Mouse (Mus musculus): Measurements from ENCODE around the gene Fmod. TPM values are rescaled to one million over a fixed set of nuclear protein-coding genes. Genes with fewer than 3 reads are reported as not detected.

The Fmod gene
- polyA plus RNA-seq, 1 experiment from 2014 or later, result 2.2 TPM

- H3K4me1 ChIP-seq (replicated peaks; ENCODE audit: control insufficient read depth, insufficient read depth, low read length), result peaks cover 45% of the 10 kb centered on the region
- peak overlapping the region; percentile 50; the same call in 1 of the 2 replicates for H3K9ac ChIP-seq (ENCODE audit: low read depth, low read length)
These were observed 23.0 kb downstream of the Fmod start for GRCm38 (mm10) chr1:134059739-134060695.

GRCm38 (mm10) chr1:134060849-134061569 is 24.0 kb downstream of the Fmod start:
- peak overlapping the region; percentile 50 for H3K9ac ChIP-seq (ENCODE audit: low read depth, low read length)
- no peaks in the 10 kb centered on the region for H3K9me3 ChIP-seq (ENCODE audit: control insufficient read depth)
- H3K27ac ChIP-seq (ENCODE audit: low read depth, low read length), result peak overlapping the region; percentile 93
- peak; percentile 60 for TF ChIP-seq CTCF (IDR thresholded peaks at IDR 0.05; ENCODE audit: low read depth)
- H3K4me3 ChIP-seq (ENCODE audit: low read depth, low read length), result peak overlapping the region; percentile 26
- peaks cover 45% of the 10 kb centered on the region for H3K4me1 ChIP-seq (replicated peaks; ENCODE audit: control insufficient read depth, insufficient read depth, low read length)
- no peaks in the 10 kb centered on the region for H3K27me3 ChIP-seq (replicated peaks; ENCODE audit: control insufficient read depth, insufficient read depth, low read length)
- H3K4me2 ChIP-seq (replicated peaks; ENCODE audit: low read depth), result peak overlapping the region; percentile 71
- 2% methylated on average over 31 of the region's 31 CpGs for WGBS
- ATAC-seq, result peak; percentile 80
- H3K36me3 ChIP-seq (ENCODE audit: control insufficient read depth, insufficient read depth), result no peaks in the 10 kb centered on the region

More at GRCm38 (mm10) chr1:134059739-134060695, 23.0 kb downstream of the Fmod start:
- peak overlapping the region; percentile 26; the same call in 1 of the 2 replicates for H3K4me3 ChIP-seq (ENCODE audit: low read depth, low read length)
- H3K4me2 ChIP-seq (replicated peaks; ENCODE audit: low read depth), result peak overlapping the region; percentile 71
- WGBS, result 64% methylated on average over 16 of the region's 16 CpGs
- no peaks in the 10 kb centered on the region for H3K27me3 ChIP-seq (replicated peaks; ENCODE audit: control insufficient read depth, insufficient read depth, low read length)
- H3K9me3 ChIP-seq (ENCODE audit: control insufficient read depth), result no peaks in the 10 kb centered on the region
- peak overlapping the region; percentile 93 for H3K27ac ChIP-seq (ENCODE audit: low read depth, low read length)
- ATAC-seq, result no peak
- H3K36me3 ChIP-seq (ENCODE audit: control insufficient read depth, insufficient read depth), result no peaks in the 10 kb centered on the region
- TF ChIP-seq CTCF (IDR thresholded peaks at IDR 0.05; ENCODE audit: low read depth), result peak; percentile 72

GRCm38 (mm10) chr1:134061915-134062314 is 24.9 kb downstream of the Fmod start:
- no peak overlapping the region for H3K4me2 ChIP-seq (replicated peaks; ENCODE audit: low read depth)
- H3K4me3 ChIP-seq (ENCODE audit: low read depth, low read length), result no peak overlapping the region
- 85% methylated on average over 3 of the region's 3 CpGs for WGBS
- no peaks in the 10 kb centered on the region for H3K9me3 ChIP-seq (ENCODE audit: control insufficient read depth)
- H3K27ac ChIP-seq (ENCODE audit: low read depth, low read length), result peak overlapping the region; percentile 93; the same call in 1 of the 2 replicates
- no peak overlapping the region for H3K9ac ChIP-seq (ENCODE audit: low read depth, low read length)
- no peak for ATAC-seq
- H3K27me3 ChIP-seq (replicated peaks; ENCODE audit: control insufficient read depth, insufficient read depth, low read length), result no peaks in the 10 kb centered on the region
- TF ChIP-seq CTCF (IDR thresholded peaks at IDR 0.05; ENCODE audit: low read depth), result no peak
- H3K36me3 ChIP-seq (ENCODE audit: control insufficient read depth, insufficient read depth), result no peaks in the 10 kb centered on the region
- H3K4me1 ChIP-seq (replicated peaks; ENCODE audit: control insufficient read depth, insufficient read depth, low read length), result peaks cover 40% of the 10 kb centered on the region

GRCm38 (mm10) chr1:134062411-134063085 is 25.5 kb downstream of the Fmod start:
- H3K27me3 ChIP-seq (replicated peaks; ENCODE audit: control insufficient read depth, insufficient read depth, low read length), result no peaks in the 10 kb centered on the region
- peaks cover 39% of the 10 kb centered on the region for H3K4me1 ChIP-seq (replicated peaks; ENCODE audit: control insufficient read depth, insufficient read depth, low read length)
- H3K9me3 ChIP-seq (ENCODE audit: control insufficient read depth), result no peaks in the 10 kb centered on the region
- 50% methylated on average over 11 of the region's 11 CpGs for WGBS
- peak overlapping the region; percentile 30 for H3K4me2 ChIP-seq (replicated peaks; ENCODE audit: low read depth)
- no peak for ATAC-seq
- H3K27ac ChIP-seq (ENCODE audit: low read depth, low read length), result peak overlapping the region; percentile 79
- no peaks in the 10 kb centered on the region for H3K36me3 ChIP-seq (ENCODE audit: control insufficient read depth, insufficient read depth)
- no peak for TF ChIP-seq CTCF (IDR thresholded peaks at IDR 0.05; ENCODE audit: low read depth)
- no peak overlapping the region for H3K4me3 ChIP-seq (ENCODE audit: low read depth, low read length)
- H3K9ac ChIP-seq (ENCODE audit: low read depth, low read length), result no peak overlapping the region

GRCm38 (mm10) chr1:134063086-134063772 is 26.2 kb downstream of the Fmod start:
- 19% methylated on average over 33 of the region's 33 CpGs for WGBS
- no peak overlapping the region for H3K4me3 ChIP-seq (ENCODE audit: low read depth, low read length)

More at GRCm38 (mm10) chr1:134063086-134063772, 26.2 kb downstream of the Fmod start:
- no peaks in the 10 kb centered on the region for H3K36me3 ChIP-seq (ENCODE audit: control insufficient read depth, insufficient read depth)
- H3K27ac ChIP-seq (ENCODE audit: low read depth, low read length), result peak overlapping the region; percentile 79
- no peaks in the 10 kb centered on the region for H3K9me3 ChIP-seq (ENCODE audit: control insufficient read depth)
- no peak for TF ChIP-seq CTCF (IDR thresholded peaks at IDR 0.05; ENCODE audit: low read depth)
- peak overlapping the region; percentile 30 for H3K4me2 ChIP-seq (replicated peaks; ENCODE audit: low read depth)
- H3K4me1 ChIP-seq (replicated peaks; ENCODE audit: control insufficient read depth, insufficient read depth, low read length), result peaks cover 39% of the 10 kb centered on the region
- H3K27me3 ChIP-seq (replicated peaks; ENCODE audit: control insufficient read depth, insufficient read depth, low read length), result no peaks in the 10 kb centered on the region
- peak overlapping the region; percentile 22; the same call in 1 of the 2 replicates for H3K9ac ChIP-seq (ENCODE audit: low read depth, low read length)
- ATAC-seq, result no peak
